Mouse (Mus musculus) CD4-positive naive resting alpha-beta T cell, adult 76 days (primary cell): ENCODE results near the gene Snrpf. TPM values are rescaled to one million over a fixed set of nuclear protein-coding genes. Genes with fewer than 3 reads are reported as not detected.

Experiments used
- total RNA-seq: library from RNA; stranded (reverse); gene quantifications from one replicate; pipeline ENCODE4 v1.2.4, GENCODE M21; 2023

Snrpf gene
- 33.4 TPM for total RNA-seq

GRCm38 (mm10) chr10:93589281-93589848 lies at the start of gene Snrpf:
Gene Snrpf (minus strand): TSS chr10:93589706.

DNA sequence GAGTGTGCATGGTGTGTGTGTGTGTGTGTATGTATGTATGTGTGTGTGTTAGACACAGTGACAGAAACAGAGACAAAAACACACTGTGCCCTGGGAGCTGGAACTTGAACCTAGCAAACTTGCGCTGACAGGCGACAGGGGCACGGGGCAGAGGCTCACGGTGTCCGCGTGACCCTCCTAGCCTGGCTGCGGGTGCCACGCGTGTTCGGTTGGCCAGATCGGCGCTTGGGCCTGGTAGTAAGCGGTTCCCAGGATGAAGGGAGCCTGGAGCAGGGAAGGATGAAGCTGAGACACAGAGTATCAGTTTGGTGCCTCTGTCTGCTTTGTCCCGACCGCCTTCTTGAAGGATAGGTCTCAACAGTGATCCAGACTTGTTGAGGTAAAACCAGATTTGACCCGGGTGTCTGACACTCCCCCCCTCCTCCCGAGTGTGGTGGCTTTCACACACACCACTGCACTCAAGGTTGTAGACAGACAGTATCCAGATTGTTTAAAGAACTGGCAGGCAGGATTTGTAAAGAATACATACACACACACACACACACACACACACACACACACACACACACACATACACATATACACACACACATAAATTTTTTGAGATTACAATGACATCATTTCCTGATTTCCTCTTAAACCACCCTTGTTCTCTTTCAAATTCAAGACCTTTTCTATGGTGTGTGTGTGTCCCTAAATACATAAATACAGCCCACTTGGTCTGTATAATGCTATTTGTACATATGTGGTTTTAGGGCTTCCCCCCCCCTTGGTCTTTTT lies 48.9 kb downstream of the Snrpf start, which contains the start of gene Ccdc38:
Gene Ccdc38, plus strand, starts transcription at position 202 of the 780 bp plus-strand sequence.

GRCm38 (mm10) chr10:93539775-93540430 lies 49.6 kb downstream of the Snrpf start, which contains the start of gene Amdhd1:
Gene Amdhd1 (minus strand): TSS chr10:93540033.

Other genes starting within 250 kb of the Snrpf start
- gene Lta4h, start 136.3 kb downstream of the Snrpf start, total RNA-seq, result 123 TPM
- 2.1 TPM for gene Hal, start 100.9 kb downstream of the Snrpf start, total RNA-seq
- not detected for gene Amdhd1, start 49.7 kb downstream of the Snrpf start, total RNA-seq
- gene Ccdc38, start 49.1 kb downstream of the Snrpf start, total RNA-seq, result 0.32 TPM
- not detected for gene Ntn4, start 51.0 kb upstream of the Snrpf start, total RNA-seq
- not detected for gene Usp44, start 241.8 kb upstream of the Snrpf start, total RNA-seq